Mouse (Mus musculus) CH12.LX (cell line): Measurements from ENCODE around the gene Denr. TPM values are rescaled to one million over a fixed set of nuclear protein-coding genes. Genes with fewer than 3 reads are reported as not detected.

Experiments
- DNase-seq: peaks from one replicate; pipeline ENCODE4 v3.0.0-alpha.2; 2013; ENCODE audit errors: extremely low read depth
- H3K27ac ChIP-seq: 2 replicates; pipeline ENCODE4 v1.5.1; 2012; ENCODE audit warnings: low read depth, mild to moderate bottlenecking, control low read depth, moderate library complexity; ENCODE audit not compliant: insufficient read depth
- H3K27me3 ChIP-seq: replicated peaks from 2 replicates; pipeline ENCODE3; 2012; ENCODE audit warnings: inconsistent platforms
- H3K36me3 ChIP-seq, 2 experiments: replicated peaks in 1 of 2; 2 replicates each; pipeline versions ENCODE3 to v1.6.1; 2012; ENCODE audit warnings: inconsistent platforms in 1 of 2, low read length in 1 of 2, mild to moderate bottlenecking in 1 of 2, mixed read lengths in 1 of 2, moderate library complexity in 1 of 2; ENCODE audit not compliant: control insufficient read depth in 1 of 2, insufficient read depth in 1 of 2
- H3K4me1 ChIP-seq, 2 experiments: 2 replicates each; pipeline ENCODE4 v1.6.1; 2012; ENCODE audit warnings: inconsistent platforms in 1 of 2, moderate library complexity in 1 of 2; ENCODE audit not compliant: insufficient read depth in 2 of 2, control insufficient read depth in 1 of 2
- H3K4me2 ChIP-seq: 2 replicates; pipeline ENCODE4 v1.6.1; 2012; ENCODE audit warnings: low read depth, mild to moderate bottlenecking, control low read depth; ENCODE audit not compliant: poor library complexity, insufficient read depth, severe bottlenecking
- H3K4me3 ChIP-seq, 3 experiments: fragments of 150-350 bp in 1 of 3; sonication (generic) in 1 of 3; replicated peaks in 1 of 3; 2 replicates each; pipeline versions ENCODE3 to v1.5.1; 2011 to 2012; ENCODE audit warnings: low read depth in 2 of 3, low read length in 2 of 3, mild to moderate bottlenecking in 2 of 3, moderate library complexity in 2 of 3, control low read depth in 1 of 3, improper control_type of control experiment in 1 of 3, inconsistent platforms in 1 of 3, mixed read lengths in 1 of 3; ENCODE audit not compliant: poor library complexity in 1 of 3
- H3K79me2 ChIP-seq: replicated peaks from 2 replicates; pipeline ENCODE4 v1.6.1; 2012; ENCODE audit warnings: mild to moderate bottlenecking, moderate library complexity; ENCODE audit not compliant: control insufficient read depth, poor library complexity, insufficient read depth, severe bottlenecking; ENCODE audit errors: extremely low read depth
- H3K9ac ChIP-seq: 2 replicates; pipeline ENCODE4 v1.6.1; 2012; ENCODE audit warnings: low read depth, mild to moderate bottlenecking, control low read depth, moderate library complexity; ENCODE audit not compliant: insufficient read depth
- H3K9me3 ChIP-seq: replicated peaks from 2 replicates; pipeline ENCODE3; 2012; ENCODE audit warnings: low read length, inconsistent platforms, mixed read lengths
- CHD1 ChIP-seq: IDR thresholded peaks from 2 replicates; pipeline ENCODE4 v1.6.1; 2012; ENCODE audit warnings: low read depth, low read length, improper control_type of control experiment, inconsistent platforms
- CTCF ChIP-seq, 2 experiments: IDR thresholded peaks in 1 of 2; conservative IDR thresholded peaks in 1 of 2; 2 replicates each; pipeline ENCODE4 v1.5.1; 2011 to 2012; ENCODE audit warnings: low read depth in 2 of 2, low read length in 2 of 2, improper control_type of control experiment in 1 of 2, inconsistent platforms in 1 of 2, mild to moderate bottlenecking in 1 of 2, moderate library complexity in 1 of 2
- ELF1 ChIP-seq: IDR thresholded peaks from 2 replicates; pipeline ENCODE4 v1.6.1; 2014; ENCODE audit warnings: low read depth, mild to moderate bottlenecking, inconsistent platforms, low read length, improper control_type of control experiment
- ETS1 ChIP-seq: conservative IDR thresholded peaks from 2 replicates; pipeline ENCODE4 v1.6.1; 2012; ENCODE audit warnings: low read depth, mild to moderate bottlenecking, inconsistent platforms, low read length, improper control_type of control experiment, moderate library complexity
- GABPA ChIP-seq: IDR thresholded peaks from 2 replicates; pipeline ENCODE4 v1.6.1; 2012; ENCODE audit warnings: low read depth, low read length, improper control_type of control experiment, inconsistent platforms; ENCODE audit not compliant: insufficient replicate concordance
- HCFC1 ChIP-seq: IDR thresholded peaks from 2 replicates; pipeline ENCODE4 v1.6.1; 2012; ENCODE audit warnings: low read depth, mild to moderate bottlenecking, inconsistent platforms, low read length, improper control_type of control experiment
- IRF4 ChIP-seq: IDR thresholded peaks from 2 replicates; pipeline ENCODE4 v1.6.1; 2014; ENCODE audit warnings: low read depth, mild to moderate bottlenecking, inconsistent platforms, low read length, improper control_type of control experiment
- JUN ChIP-seq: IDR thresholded peaks from 2 replicates; pipeline ENCODE4 v1.6.1; 2011; ENCODE audit warnings: low read depth, mild to moderate bottlenecking, low read length, improper control_type of control experiment, moderate library complexity; ENCODE audit not compliant: insufficient read depth
- KAT2A ChIP-seq: IDR thresholded peaks from 2 replicates; pipeline ENCODE4 v1.6.1; 2012; ENCODE audit warnings: low read length, improper control_type of control experiment, inconsistent platforms; ENCODE audit not compliant: insufficient replicate concordance
- MAZ ChIP-seq: IDR thresholded peaks from 2 replicates; pipeline ENCODE4 v1.6.1; 2012; ENCODE audit warnings: low read depth, mild to moderate bottlenecking, inconsistent platforms, low read length, improper control_type of control experiment, moderate library complexity
- MYC ChIP-seq: IDR thresholded peaks from 2 replicates; pipeline ENCODE4 v1.6.1; 2011; ENCODE audit warnings: low read depth, mild to moderate bottlenecking, improper control_type of control experiment, low read length
- PAX5 ChIP-seq: IDR thresholded peaks from 2 replicates; pipeline ENCODE4 v1.6.1; 2012; ENCODE audit warnings: low read length, inconsistent platforms, mixed read lengths
- POLR2AphosphoS2 ChIP-seq: IDR thresholded peaks from 2 replicates; pipeline ENCODE4 v1.6.1; 2011; ENCODE audit warnings: low read depth, low read length, improper control_type of control experiment
- RAD21 ChIP-seq: IDR thresholded peaks from 2 replicates; pipeline ENCODE4 v1.6.1; 2011; ENCODE audit warnings: low read depth, mild to moderate bottlenecking, low read length, improper control_type of control experiment, moderate library complexity
- RCOR1 ChIP-seq: conservative IDR thresholded peaks from 2 replicates; pipeline ENCODE4 v1.6.1; 2012; ENCODE audit warnings: low read depth, mild to moderate bottlenecking, inconsistent platforms, low read length, improper control_type of control experiment
- SMC3 ChIP-seq: IDR thresholded peaks from 2 replicates; pipeline ENCODE4 v1.6.1; 2011; ENCODE audit warnings: low read depth, low read length, improper control_type of control experiment
- UBTF ChIP-seq: IDR thresholded peaks from 2 replicates; pipeline ENCODE4 v1.6.1; 2012; ENCODE audit warnings: low read depth, mild to moderate bottlenecking, inconsistent platforms, low read length, improper control_type of control experiment, moderate library complexity
- USF1 ChIP-seq: IDR thresholded peaks from 2 replicates; pipeline ENCODE4 v1.6.1; 2014; ENCODE audit warnings: low read depth, mild to moderate bottlenecking, inconsistent platforms, low read length, improper control_type of control experiment
- ZMIZ1 ChIP-seq: IDR thresholded peaks from 2 replicates; pipeline ENCODE4 v1.6.1; 2012; ENCODE audit warnings: low read depth, mild to moderate bottlenecking, inconsistent platforms, low read length, improper control_type of control experiment
- dilution Hi-C: fragments of 300-500 bp; cut with MboI; formaldehyde crosslinking; loops from 2 replicates; pipeline ENCODE4 v1.14.3; 2020; ENCODE audit warnings: low sequenced_read_pairs; ENCODE audit not compliant: extremely low pct_unique_long_range_greater_than_20kb, extremely low pct_ligation_motif_present
- in situ Hi-C: fragments of 300-500 bp; cut with MboI; formaldehyde crosslinking; loops from 3 replicates; pipeline ENCODE4 v1.14.3; 2019; ENCODE audit warnings: low sequenced_read_pairs, low pct_ligation_motif_present, low pct_unique_long_range_greater_than_20kb, mixed read lengths
- polyA plus RNA-seq: library from polyadenylated mRNA; unstranded; fragments of >175 nt; gene quantifications from 2 replicates; pipeline ENCODE4 v1.2.1, GENCODE M21; 2012; ENCODE audit warnings: low read depth; ENCODE audit not compliant: insufficient read length
- total RNA-seq, 2 experiments: library from RNA; depleted of rRNA; stranded (reverse); fragments of 300-350 nt in 1 of 2; fragments of >200 nt in 1 of 2; gene quantifications; 2 replicates each; pipeline ENCODE4 v1.2.3; 2012 to 2014

Denr gene
- total and polyA plus RNA-seq, 3 experiments: 80.9 to 423 (median 128) TPM

- Histone ChIP-seq H3K79me2 (no peaks in the 10 kb centered on the region), H3K9me3 (peaks cover 2% of the 10 kb centered on the region)
- no peak for DNase-seq
- dilution Hi-C loops: no loop called here
- TF ChIP-seq GABPA (no peak), UBTF (no peak), CHD1 (no peak)
- TF ChIP-seq, all 38 proteins: peak for 0
- peaks cover 7 to 26% of the 10 kb centered on the region in 2 experiments for H3K4me1 ChIP-seq
- H3K27me3 ChIP-seq: no peaks in the 10 kb centered on the region
- in situ Hi-C loops: no loop called here
- no peak overlapping the region for H3K4me3 ChIP-seq
- H3K36me3 ChIP-seq: peaks cover 3 to 13% of the 10 kb centered on the region in 2 experiments
- no peak overlapping the region for H3K27ac ChIP-seq
- H3K9ac ChIP-seq: no peak overlapping the region
- no peak overlapping the region for H3K4me2 ChIP-seq
Measured at GRCm38 (mm10) chr5:123933556-123933955, 26.6 kb downstream of the Denr start.

GRCm38 (mm10) chr5:123933957-123934591 is 27.1 kb downstream of the Denr start:
- H3K79me2 ChIP-seq: no peaks in the 10 kb centered on the region
- H3K27ac ChIP-seq: no peak overlapping the region
- dilution Hi-C loops: no loop called here
- peaks cover 0 to 9% of the 10 kb centered on the region in 2 experiments for H3K36me3 ChIP-seq
- H3K9me3 ChIP-seq: peaks cover 2% of the 10 kb centered on the region
- no peak overlapping the region for H3K9ac ChIP-seq
- H3K27me3 ChIP-seq: no peaks in the 10 kb centered on the region
- H3K4me3 ChIP-seq: no peak overlapping the region
- H3K4me2 ChIP-seq: no peak overlapping the region
- H3K4me1 ChIP-seq: peaks cover 11 to 28% of the 10 kb centered on the region in 2 experiments
- no peak for TF ChIP-seq JUN
- peak; percentile 54 for TF ChIP-seq SMC3
- TF ChIP-seq CTCF (conservative IDR thresholded peaks at IDR 0.05 in 1 of 2, IDR thresholded peaks at IDR 0.05 in 1 of 2; ENCODE audit: low read depth in 2 of 2, low read length in 2 of 2): peak; percentile 51 to 64; a peak in 3 of 4 replicates
- no peak for TF ChIP-seq ETS1
- TF ChIP-seq PAX5: no peak
- peak; percentile 27 for TF ChIP-seq RAD21
- TF ChIP-seq IRF4: no peak
- DNase-seq: peak; percentile 47
- in situ Hi-C loops: no loop called here

GRCm38 (mm10) chr5:123935931-123936330 is 29.0 kb downstream of the Denr start:
- Histone ChIP-seq H3K4me3 (no peak overlapping the region), H3K4me1 (peaks cover 11 to 28% of the 10 kb centered on the region in 2 experiments), H3K27ac (no peak overlapping the region), H3K9ac (no peak overlapping the region), H3K4me2 (no peak overlapping the region), H3K79me2 (no peaks in the 10 kb centered on the region), H3K9me3 (peaks cover 2% of the 10 kb centered on the region), H3K27me3 (no peaks in the 10 kb centered on the region)
- no peak for DNase-seq
- in situ Hi-C loops: no loop called here
- dilution Hi-C loops: no loop called here
- TF ChIP-seq RCOR1: no peak
- TF ChIP-seq ETS1: no peak
- no peak for TF ChIP-seq MAZ
- TF ChIP-seq POLR2AphosphoS2: no peak
- no peak for TF ChIP-seq ELF1
- no peak for TF ChIP-seq ZMIZ1
- TF ChIP-seq RAD21: no peak
- no peak for TF ChIP-seq USF1
- TF ChIP-seq UBTF: no peak
- TF ChIP-seq HCFC1: no peak
- no peak for TF ChIP-seq MYC
- no peak for TF ChIP-seq KAT2A
- TF ChIP-seq JUN: no peak
- TF ChIP-seq, all 38 proteins: peak for 0
- peaks cover 0 to 2% of the 10 kb centered on the region in 2 experiments for H3K36me3 ChIP-seq
